Mouse (Mus musculus) gastrocnemius, postnatal 25 days (tissue): ENCODE results near the gene Fyn. TPM values are rescaled to one million over a fixed set of nuclear protein-coding genes. Genes with fewer than 3 reads are reported as not detected.

ENCODE experiments used
- DNase-seq: peaks from one replicate; pipeline ENCODE4 v3.0.0; 2022
- long read RNA-seq, 2 experiments: library from polyadenylated mRNA; stranded (forward); transcript quantifications; one replicate each; pipeline ENCODE4 v2.0.0; 2021
- total RNA-seq, 2 experiments: library from RNA; stranded (reverse); gene quantifications; 1 replicate in 1 of 2; 2 replicates in 1 of 2; pipeline ENCODE4 v1.2.3; 2021

Gene Fyn
- 1 to 10 TPM; 7.1 to 9.8 TPM for total RNA-seq
- long read RNA-seq, experiment 1, partial matches to known transcripts, result 1 of 4 reads
- long read RNA-seq, experiment 1, other reads (novel, unspliced or antisense), result 3 of 4 reads
- long read RNA-seq, experiment 2, transcript Fyn-202 (14 exons, 3,528 nt), result major isoform, 7 of 15 reads
- long read RNA-seq, experiment 2, partial matches to known transcripts, result 0 of 15 reads
- long read RNA-seq, experiment 2, other reads (novel, unspliced or antisense), result 4 of 15 reads

GRCm38 (mm10) chr10:39368572-39369135 is at the start of gene Fyn:
Gene Fyn, plus strand, starts transcription at chr10:39368855.
- no peak for DNase-seq

DNA sequence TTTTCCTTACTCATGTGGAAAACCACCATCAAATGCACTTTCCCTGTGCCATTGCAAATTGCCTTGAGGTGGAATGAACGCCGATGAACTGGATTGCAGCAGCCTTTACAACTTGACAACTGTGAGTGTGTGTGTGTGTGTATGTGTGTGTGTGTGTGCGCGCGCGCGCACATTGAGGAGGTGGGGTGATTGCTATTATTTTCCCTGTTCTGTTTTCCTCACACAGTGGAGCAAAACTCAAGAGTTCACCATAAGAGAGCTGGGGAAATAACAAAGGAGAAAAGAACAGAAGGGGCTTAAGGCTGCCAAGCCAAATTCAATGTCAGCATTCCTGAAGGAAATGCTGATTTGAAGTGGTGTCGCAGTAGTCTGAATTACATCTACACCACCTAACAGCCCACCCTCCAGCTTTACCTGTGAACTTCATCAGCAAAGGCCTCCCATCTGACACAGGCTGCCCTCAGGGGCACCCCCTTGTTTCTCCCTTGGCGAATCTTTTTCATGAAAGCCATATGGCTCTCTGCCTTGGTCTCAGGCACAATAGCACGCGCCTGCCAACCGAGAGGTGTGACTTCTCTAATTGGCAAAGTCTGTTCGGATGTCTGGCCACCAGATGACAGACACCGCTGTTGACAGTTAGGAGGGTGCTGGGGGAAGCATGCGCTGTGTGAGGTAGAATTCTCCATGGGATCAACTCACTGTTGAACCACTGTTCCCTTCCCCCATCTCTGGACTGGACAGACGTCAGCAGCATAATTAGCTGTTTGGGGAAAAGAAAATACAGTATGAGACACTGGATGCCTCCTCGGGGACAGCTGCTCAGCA is 47.6 kb upstream of the Fyn start:
- DNase-seq, result no peak

DNA sequence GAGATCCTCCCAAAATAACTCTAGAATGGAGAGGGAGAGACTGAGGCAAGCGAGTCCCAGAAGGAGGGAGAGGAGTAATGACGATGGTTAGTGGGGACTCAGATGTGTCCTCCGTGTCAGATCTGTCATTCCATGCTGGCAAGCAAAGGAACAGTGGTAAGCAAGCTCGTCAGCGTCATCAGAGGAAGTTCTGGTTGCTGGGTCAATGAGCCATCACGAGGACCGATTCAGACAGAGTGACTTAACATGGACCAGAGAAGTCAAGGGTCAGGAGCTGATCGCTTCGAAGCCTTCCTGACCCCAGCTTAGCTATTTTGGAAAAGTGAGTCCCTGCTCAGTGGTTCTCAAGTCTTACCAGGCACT is 47.1 kb upstream of the Fyn start:
- DNase-seq, result no peak

DNA sequence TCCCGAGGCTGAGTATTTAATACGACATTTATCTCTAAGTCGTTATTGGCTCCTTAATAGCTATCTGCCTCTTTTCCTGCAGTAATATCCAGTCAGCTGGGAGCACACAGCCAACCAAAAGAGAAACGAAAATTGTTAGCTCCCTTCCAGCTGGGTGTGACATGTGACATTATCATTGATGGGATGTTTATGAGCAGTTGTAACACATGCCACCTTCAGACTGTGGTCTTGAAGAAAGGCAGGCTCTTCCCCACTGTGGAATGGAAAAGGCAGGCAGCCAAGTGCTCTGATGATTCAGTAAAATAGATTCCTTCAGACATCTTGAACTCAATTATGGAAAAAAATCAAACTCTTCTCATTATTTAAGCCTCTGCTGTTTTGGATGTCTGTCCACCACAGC is 46.5 kb upstream of the Fyn start:
- DNase-seq, result no peak

DNA sequence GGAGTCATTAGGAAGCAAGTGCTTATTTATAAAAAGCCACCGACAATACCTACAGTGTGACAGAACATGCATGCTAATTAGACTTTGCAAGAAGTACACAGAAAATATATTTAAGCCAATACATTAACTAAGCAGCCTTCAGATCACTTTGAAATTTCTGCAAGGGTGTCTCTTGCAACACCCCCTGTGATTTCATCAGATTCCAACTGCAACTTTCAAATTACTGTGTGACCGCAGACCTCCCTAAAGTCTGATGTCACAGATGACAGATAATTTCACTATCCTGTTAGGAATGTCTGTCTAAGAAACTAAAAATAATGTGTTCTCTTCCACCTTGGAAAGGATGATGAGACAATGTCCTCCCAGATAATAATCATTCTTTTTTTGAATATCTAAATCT is 44.4 kb upstream of the Fyn start:
- no peak for DNase-seq

- DNase-seq, result no peak
Observed at GRCm38 (mm10) chr10:39328661-39329060, 40.0 kb upstream of the Fyn start.

GRCm38 (mm10) chr10:39334320-39334719 is 34.3 kb upstream of the Fyn start:
- DNase-seq, result no peak

- DNase-seq, result no peak
Observed at GRCm38 (mm10) chr10:39335880-39336279, 32.8 kb upstream of the Fyn start.

GRCm38 (mm10) chr10:39339189-39339968 is 29.3 kb upstream of the Fyn start:
- no peak for DNase-seq

DNA sequence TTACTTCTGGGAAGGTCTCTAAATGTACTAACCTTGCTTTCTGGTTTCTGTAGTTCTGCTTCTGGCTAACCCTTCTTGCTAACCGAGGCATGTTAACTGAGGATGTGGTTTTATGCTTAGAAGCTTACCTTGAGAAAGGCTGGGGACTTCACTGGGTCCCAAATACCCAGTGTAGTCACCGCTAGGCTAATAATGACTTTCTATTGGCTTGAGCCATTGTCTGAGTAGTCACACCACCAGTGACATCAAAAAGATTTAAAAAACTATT is 28.8 kb upstream of the Fyn start:
- DNase-seq, result no peak

GRCm38 (mm10) chr10:39343551-39343950 is 25.1 kb upstream of the Fyn start:
- peak; percentile 11 for DNase-seq

DNA sequence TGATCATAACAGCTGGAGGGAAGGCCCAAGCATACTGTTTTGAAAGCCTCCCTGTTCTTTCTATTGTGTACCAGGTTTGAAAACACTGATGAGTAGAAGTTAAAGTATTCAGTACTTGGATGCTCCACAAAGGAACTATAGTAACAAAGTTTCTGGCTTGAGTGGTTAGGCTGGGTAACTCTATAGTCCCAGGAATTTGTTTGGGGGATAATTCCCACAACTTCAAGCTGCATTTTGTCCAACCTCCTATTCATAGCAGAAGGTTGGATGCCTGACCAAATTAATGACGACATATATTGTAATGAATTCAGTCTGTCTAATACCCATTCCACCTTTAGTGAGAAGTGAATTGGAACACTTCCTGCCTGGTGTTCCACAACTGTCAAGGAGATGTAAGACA is 22.7 kb upstream of the Fyn start:
- DNase-seq, result no peak

- DNase-seq, result no peak
Observed at GRCm38 (mm10) chr10:39349781-39350364, 18.8 kb upstream of the Fyn start.

DNA sequence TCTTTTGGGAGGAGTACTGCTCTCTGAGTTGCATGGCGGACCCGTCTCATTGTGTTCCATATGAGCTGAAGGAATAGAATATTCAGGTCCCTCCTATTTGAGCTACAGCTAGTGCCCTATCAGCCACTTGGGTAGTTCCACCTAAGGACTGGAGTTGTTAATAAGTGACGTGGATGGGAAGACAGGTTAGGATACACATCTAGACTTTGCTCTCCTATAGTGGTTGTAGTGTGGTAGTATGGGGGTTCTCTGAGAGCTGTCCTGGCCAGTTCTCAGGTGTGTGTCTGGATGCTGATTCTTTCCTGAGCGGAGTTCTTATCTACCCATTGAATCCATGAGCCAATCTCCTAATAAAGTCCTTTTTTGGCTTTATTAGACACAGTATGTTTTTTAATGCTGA is 4.5 kb upstream of the Fyn start:
- DNase-seq, result no peak

GRCm38 (mm10) chr10:39369502-39369931 is 862 bp downstream of the Fyn start:
- DNase-seq, result peak; percentile 95

DNA sequence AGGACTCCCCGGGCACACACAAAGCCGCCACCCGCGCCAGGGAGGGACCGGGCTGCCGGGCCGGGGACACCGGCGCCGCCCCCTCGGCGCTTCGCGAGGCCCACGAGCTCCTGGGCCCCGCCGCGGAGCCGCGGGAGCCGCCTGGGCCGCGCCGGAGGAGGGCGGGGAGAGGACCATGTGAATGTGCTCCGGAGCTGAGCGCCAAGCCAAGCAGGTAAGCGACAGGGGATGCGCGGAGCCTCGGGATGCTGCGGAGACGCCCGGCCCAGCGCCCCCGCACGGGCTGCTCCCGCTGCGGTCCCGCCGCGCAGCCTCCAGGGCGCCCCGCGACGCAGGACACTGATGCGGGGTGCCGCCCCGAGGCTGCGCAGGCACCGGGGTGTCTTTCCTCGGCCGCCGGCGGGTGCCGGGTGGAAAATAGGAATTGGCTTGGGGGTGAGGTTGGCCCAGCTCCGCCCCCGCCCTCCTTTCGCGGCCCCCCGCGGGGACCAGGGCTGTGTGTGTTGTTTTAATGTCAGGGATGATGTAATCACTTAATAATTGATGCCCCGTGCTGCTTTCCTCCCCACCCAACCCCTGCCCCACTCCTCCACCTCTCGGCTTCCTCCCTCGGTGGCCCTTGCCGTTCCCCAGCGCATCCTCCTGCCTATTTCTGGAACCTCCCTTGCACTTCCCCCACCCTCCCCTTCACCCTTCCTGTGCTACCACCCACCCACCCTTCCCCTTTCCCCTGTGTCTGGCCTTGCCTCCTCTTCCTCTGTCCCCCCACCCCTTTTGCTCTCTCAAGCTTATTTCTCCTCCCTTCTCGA is 1.5 kb downstream of the Fyn start:
- peak; percentile 48 for DNase-seq

DNA sequence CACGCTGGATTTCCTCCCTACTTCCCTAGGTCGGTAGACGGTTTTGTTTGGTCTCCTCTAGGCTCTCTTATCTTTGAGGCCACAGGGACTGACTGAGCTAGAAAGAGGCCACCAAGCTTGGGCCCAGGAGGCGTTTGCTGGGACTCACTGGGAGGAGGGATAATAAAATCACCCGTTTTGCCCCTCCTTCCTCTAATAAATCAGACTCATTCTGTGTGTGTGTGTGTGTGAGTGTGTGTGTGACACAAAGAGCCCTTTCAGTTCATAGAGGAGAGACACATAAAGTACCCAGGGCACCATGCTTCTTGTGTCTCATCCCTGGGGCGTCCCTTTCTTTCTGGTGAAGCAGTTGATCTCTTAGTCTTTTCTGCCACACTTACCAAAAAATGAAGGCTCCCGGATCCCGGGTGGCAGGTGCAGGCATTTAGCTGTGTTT is 2.1 kb downstream of the Fyn start:
- no peak for DNase-seq

GRCm38 (mm10) chr10:39371467-39371866 is 2.8 kb downstream of the Fyn start:
- DNase-seq, result no peak

GRCm38 (mm10) chr10:39371991-39372390 is 3.3 kb downstream of the Fyn start:
- no peak for DNase-seq

DNA sequence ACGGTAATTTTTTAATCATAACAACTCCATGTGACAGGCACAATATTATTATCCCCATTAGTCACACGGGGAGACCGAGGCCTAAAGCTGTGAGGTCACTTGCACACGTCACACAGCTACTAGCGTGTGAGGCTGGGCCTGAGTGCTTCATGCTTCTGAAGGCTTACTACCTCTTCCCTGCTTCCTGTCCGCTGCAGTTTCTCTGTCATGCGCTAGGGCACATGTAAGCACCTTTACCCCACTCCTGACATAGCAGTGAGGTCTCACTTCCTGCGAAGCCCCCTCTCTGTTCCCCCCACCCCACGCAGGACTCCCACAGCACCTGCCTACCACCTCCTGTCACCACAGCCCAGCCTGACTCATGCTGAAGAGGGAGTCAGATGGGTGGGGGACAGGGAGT is 8.0 kb downstream of the Fyn start:
- no peak for DNase-seq

- DNase-seq, result no peak
Observed at GRCm38 (mm10) chr10:39377219-39377618, 8.6 kb downstream of the Fyn start.
